Mouse (Mus musculus) G1E (cell line): Measurements from ENCODE around the gene Gtf2ird1. TPM values are rescaled to one million over a fixed set of nuclear protein-coding genes. Genes with fewer than 3 reads are reported as not detected.

Experiments used
- ATAC-seq: 2 replicates; pipeline ENCODE4 v1.8.0; 2016; ENCODE audit warnings: mild to moderate bottlenecking; ENCODE audit not compliant: insufficient number of reproducible peaks, poor library complexity, low FRiP score, severe bottlenecking; ENCODE audit errors: extremely low read depth
- DNase-seq: peaks from one replicate; pipeline ENCODE4 v3.0.0; 2012; ENCODE audit warnings: low spot score
- H3K27me3 ChIP-seq: 2 replicates; pipeline ENCODE4 v1.6.1; 2012; ENCODE audit warnings: mild to moderate bottlenecking, low read length, inconsistent platforms; ENCODE audit not compliant: insufficient read depth
- H3K36me3 ChIP-seq: replicated peaks from 2 replicates; pipeline ENCODE3; 2012; ENCODE audit warnings: mild to moderate bottlenecking, inconsistent platforms
- H3K4me1 ChIP-seq: 2 replicates; pipeline ENCODE4 v1.6.1; 2012; ENCODE audit warnings: low read depth, low read length, inconsistent platforms, mixed read lengths; ENCODE audit not compliant: insufficient read depth
- H3K4me3 ChIP-seq: 2 replicates; pipeline ENCODE4 v1.5.1; 2012; ENCODE audit warnings: low read depth, mild to moderate bottlenecking, inconsistent platforms, low read length, moderate library complexity, mixed read lengths
- H3K9me3 ChIP-seq: replicated peaks from 2 replicates; pipeline ENCODE4 v1.6.1; 2012; ENCODE audit warnings: inconsistent platforms
- CTCF ChIP-seq: IDR thresholded peaks from 2 replicates; pipeline ENCODE4 v1.5.1; 2012; ENCODE audit warnings: low read depth, low read length, inconsistent platforms, mixed read lengths
- GATA1 ChIP-seq: IDR thresholded peaks from 2 replicates; pipeline ENCODE4 v1.6.1; 2012; ENCODE audit warnings: borderline replicate concordance, low read length, inconsistent platforms, mixed read lengths
- GATA2 ChIP-seq: IDR thresholded peaks from 2 replicates; pipeline ENCODE4 v1.6.1; 2012; ENCODE audit warnings: low read depth, low read length, inconsistent platforms, borderline replicate concordance
- POLR2AphosphoS5 ChIP-seq: IDR thresholded peaks from 2 replicates; pipeline ENCODE4 v1.6.1; 2012; ENCODE audit warnings: low read depth, low read length, inconsistent platforms; ENCODE audit not compliant: insufficient replicate concordance
- TAL1 ChIP-seq: conservative IDR thresholded peaks from 2 replicates; pipeline ENCODE4 v1.6.1; 2012; ENCODE audit warnings: low read depth, low read length, inconsistent platforms, mixed read lengths
- polyA plus RNA-seq: library from polyadenylated mRNA; stranded (reverse); fragments of >175 nt; gene quantifications from 2 replicates; pipeline ENCODE4 v1.2.3, GENCODE M21; 2012
- total RNA-seq, 2 experiments: library from RNA; stranded (forward) in 1 of 2; stranded (reverse) in 1 of 2; fragments of 200-1000 nt in 1 of 2; fragments of >200 nt in 1 of 2; fragmentation: Nextera tagmentation in 1 of 2; gene quantifications; 2 replicates each; pipeline ENCODE4 v1.2.3; 2014 to 2017

Gene Gtf2ird1
- not detected in 2 replicates for total RNA-seq (2014; fragmentation: Nextera tagmentation)
- total RNA-seq (2017), result 1.6 and 2.2 TPM in 2 replicates
- polyA plus RNA-seq, result 1.5 TPM in 2 replicates

GRCm38 (mm10) chr5:134456503-134456962, at the start of gene Gtf2ird1:
Gene Gtf2ird1 (minus strand): TSS chr5:134456716.
- Histone ChIP-seq H3K9me3 (no peaks in the 10 kb centered on the region), H3K27me3 (peaks cover 6% of the 10 kb centered on the region; the same call in 1 of the 2 replicates), H3K4me3 (no peak within 1 kb of the TSS), H3K36me3 (no peaks in the 10 kb centered on the region), H3K4me1 (no peaks in the 10 kb centered on the region)
- ATAC-seq, result no peak
- TF ChIP-seq POLR2AphosphoS5 (no peak), CTCF (no peak), GATA2 (no peak), TAL1 (no peak), GATA1 (no peak)
- DNase-seq, result no peak

GRCm38 (mm10) chr5:134505810-134506292, 49.3 kb upstream of the Gtf2ird1 start:
- no peaks in the 10 kb centered on the region for H3K9me3 ChIP-seq
- H3K27me3 ChIP-seq, result peaks cover 8% of the 10 kb centered on the region
- DNase-seq (no peak), ATAC-seq (no peak)
- H3K4me1 ChIP-seq, result peaks cover 2% of the 10 kb centered on the region; the same call in 1 of the 2 replicates
- no peak for TF ChIP-seq GATA2
- no peak for TF ChIP-seq CTCF
- TF ChIP-seq GATA1, result no peak
- TF ChIP-seq POLR2AphosphoS5, result no peak
- TF ChIP-seq TAL1, result no peak
- no peaks in the 10 kb centered on the region for H3K36me3 ChIP-seq
- no peak overlapping the region for H3K4me3 ChIP-seq

GRCm38 (mm10) chr5:134502591-134502990, 46.1 kb upstream of the Gtf2ird1 start:
- Histone ChIP-seq H3K9me3 (no peaks in the 10 kb centered on the region), H3K4me3 (no peak overlapping the region), H3K36me3 (no peaks in the 10 kb centered on the region), H3K27me3 (peaks cover 5% of the 10 kb centered on the region), H3K4me1 (peaks cover 2% of the 10 kb centered on the region; the same call in 1 of the 2 replicates)
- ATAC-seq (no peak), DNase-seq (no peak)
- TF ChIP-seq TAL1 (no peak), POLR2AphosphoS5 (no peak), GATA2 (no peak), CTCF (no peak)

- DNase-seq (no peak), ATAC-seq (no peak)
- TF ChIP-seq GATA2 (no peak), GATA1 (no peak), POLR2AphosphoS5 (no peak), TAL1 (no peak), CTCF (no peak)
- H3K9me3 ChIP-seq, result no peaks in the 10 kb centered on the region
- no peak overlapping the region for H3K4me3 ChIP-seq
- peaks cover 2% of the 10 kb centered on the region; the same call in 1 of the 2 replicates for H3K27me3 ChIP-seq
- no peaks in the 10 kb centered on the region for H3K4me1 ChIP-seq
- H3K36me3 ChIP-seq, result no peaks in the 10 kb centered on the region
These were observed 44.9 kb upstream of the Gtf2ird1 start for GRCm38 (mm10) chr5:134501453-134501852.

GRCm38 (mm10) chr5:134500681-134501080, 44.2 kb upstream of the Gtf2ird1 start:
- DNase-seq, result no peak
- Histone ChIP-seq H3K36me3 (no peaks in the 10 kb centered on the region), H3K4me1 (no peaks in the 10 kb centered on the region), H3K4me3 (no peak overlapping the region), H3K9me3 (no peaks in the 10 kb centered on the region), H3K27me3 (peaks cover 2% of the 10 kb centered on the region; the same call in 1 of the 2 replicates)
- no peak for ATAC-seq
- TF ChIP-seq POLR2AphosphoS5 (no peak), GATA2 (no peak), GATA1 (no peak), TAL1 (no peak), CTCF (no peak)

GRCm38 (mm10) chr5:134500062-134500461, 43.5 kb upstream of the Gtf2ird1 start:
- Histone ChIP-seq H3K4me3 (no peak overlapping the region), H3K36me3 (no peaks in the 10 kb centered on the region), H3K4me1 (no peaks in the 10 kb centered on the region), H3K9me3 (no peaks in the 10 kb centered on the region), H3K27me3 (no peaks in the 10 kb centered on the region; the same call in none of the 2 replicates)
- DNase-seq (peak; percentile 59), ATAC-seq (no peak)
- TF ChIP-seq CTCF, result peak; percentile 61
- no peak for TF ChIP-seq GATA2

GRCm38 (mm10) chr5:134497026-134497425, 40.5 kb upstream of the Gtf2ird1 start:
- no peak for ATAC-seq
- TF ChIP-seq TAL1 (no peak), GATA1 (no peak), GATA2 (no peak)
- Histone ChIP-seq H3K27me3 (no peaks in the 10 kb centered on the region; the same call in none of the 2 replicates), H3K9me3 (no peaks in the 10 kb centered on the region), H3K36me3 (no peaks in the 10 kb centered on the region), H3K4me3 (no peak overlapping the region), H3K4me1 (peaks cover 2% of the 10 kb centered on the region; the same call in 1 of the 2 replicates)
- DNase-seq, result no peak
